Mouse (Mus musculus): Measurements from ENCODE around the gene Gpr84. TPM values are rescaled to one million over a fixed set of nuclear protein-coding genes. Genes with fewer than 3 reads are reported as not detected.
A peak's percentile ranks its signal among the peaks of the same experiment; 100 is the strongest.

Gene Gpr84
- polyA plus RNA-seq, 1 experiment from 2014 or later: 0.24 TPM

DNA sequence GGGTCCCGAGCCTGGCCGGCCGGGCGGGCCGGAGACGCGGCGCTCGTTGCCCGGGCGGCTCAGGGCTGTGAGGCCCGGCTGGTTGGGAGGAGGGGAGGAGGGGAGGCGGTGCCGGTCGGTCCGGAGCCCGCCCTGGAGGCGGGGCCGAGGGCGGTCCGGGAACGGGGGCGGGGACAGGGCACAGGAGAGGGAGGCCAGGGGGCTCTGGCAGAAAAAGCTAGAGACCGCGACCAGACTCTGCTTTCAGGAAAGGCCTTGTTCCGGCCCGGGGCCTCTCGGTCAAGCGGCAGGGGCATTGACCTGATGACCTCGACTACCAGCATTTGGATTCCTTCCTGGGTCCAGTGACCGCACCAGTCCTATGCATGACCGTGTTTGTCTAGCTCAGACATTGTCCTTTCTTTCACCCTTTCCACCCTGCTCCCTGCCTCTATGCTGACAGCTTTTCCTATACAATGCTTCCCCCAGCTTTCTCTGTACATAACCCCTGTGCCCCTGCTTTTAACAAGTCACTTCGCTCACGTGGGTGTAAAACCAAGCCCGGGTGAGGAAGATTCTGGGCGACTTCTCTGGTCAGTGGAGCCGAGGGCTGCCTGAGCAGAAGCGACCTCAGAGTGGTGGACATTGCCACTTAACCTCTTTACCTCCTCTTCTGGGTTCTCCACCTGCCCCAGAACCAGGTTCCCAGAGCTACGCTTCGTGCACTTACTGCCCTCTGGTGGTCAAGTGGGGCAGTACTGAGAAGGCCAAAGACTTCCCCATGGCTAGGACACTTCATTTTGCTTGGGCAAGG is 13.2 kb upstream of the Gpr84 start:
- ATAC-seq: peak; percentile 97
- Histone ChIP-seq H3K4me1 (replicated peaks; ENCODE audit: control insufficient read depth, insufficient read depth, low read length) (peaks cover 25% of the 10 kb centered on the region), H3K4me3 (replicated peaks; ENCODE audit: low read length) (peak overlapping the region; percentile 73), H3K4me2 (ENCODE audit: low read length) (peak overlapping the region; percentile 79), H3K9me3 (ENCODE audit: control insufficient read depth, low read length) (no peaks in the 10 kb centered on the region), H3K36me3 (ENCODE audit: control insufficient read depth, insufficient read depth) (no peaks in the 10 kb centered on the region), H3K27me3 (replicated peaks; ENCODE audit: control insufficient read depth, insufficient read depth, low read length) (no peaks in the 10 kb centered on the region), H3K9ac (replicated peaks; ENCODE audit: low read depth, low read length) (peak overlapping the region; percentile 95), H3K27ac (ENCODE audit: low read length) (peak overlapping the region; percentile 35)
- under 1% methylated on average over 39 of the region's 40 CpGs for WGBS

GRCm38 (mm10) chr15:103323070-103323454 is 12.7 kb upstream of the Gpr84 start:
- peaks cover 25% of the 10 kb centered on the region for H3K4me1 ChIP-seq (replicated peaks; ENCODE audit: control insufficient read depth, insufficient read depth, low read length)
- peak overlapping the region; percentile 73 for H3K4me3 ChIP-seq (replicated peaks; ENCODE audit: low read length)
- H3K9ac ChIP-seq (replicated peaks; ENCODE audit: low read depth, low read length): peak overlapping the region; percentile 95
- no peaks in the 10 kb centered on the region for H3K27me3 ChIP-seq (replicated peaks; ENCODE audit: control insufficient read depth, insufficient read depth, low read length)
- peak overlapping the region; percentile 79 for H3K4me2 ChIP-seq (ENCODE audit: low read length)
- ATAC-seq: peak; percentile 67
- H3K9me3 ChIP-seq (ENCODE audit: control insufficient read depth, low read length): no peaks in the 10 kb centered on the region
- peak overlapping the region; percentile 35; the same call in 1 of the 2 replicates for H3K27ac ChIP-seq (ENCODE audit: low read length)
- WGBS: under 1% methylated on average over 16 of the region's 26 CpGs
- no peaks in the 10 kb centered on the region for H3K36me3 ChIP-seq (ENCODE audit: control insufficient read depth, insufficient read depth)

DNA sequence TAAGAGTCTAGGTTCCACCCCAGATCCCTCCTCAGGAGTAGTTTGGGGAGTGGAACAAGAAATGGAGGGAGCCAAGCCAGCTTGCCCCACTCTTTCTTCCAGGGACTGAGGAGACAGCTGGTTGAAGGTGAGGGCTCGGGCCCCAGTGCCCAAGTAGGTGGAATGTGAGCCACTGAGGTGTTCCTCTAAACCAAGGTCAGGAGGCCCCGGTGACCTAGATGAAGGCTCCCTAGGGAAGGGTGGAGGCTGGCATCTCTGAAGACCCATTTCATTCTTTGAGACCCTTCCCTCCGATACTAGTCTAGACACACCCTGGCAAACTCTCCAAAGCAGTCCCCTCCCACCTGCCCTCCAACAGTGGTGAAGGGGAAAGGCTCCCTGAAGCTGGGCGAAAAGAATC is 12.0 kb upstream of the Gpr84 start:
- WGBS: 46% methylated on average over 4 of the region's 4 CpGs
- no peaks in the 10 kb centered on the region for H3K36me3 ChIP-seq (ENCODE audit: control insufficient read depth, insufficient read depth)
- peak overlapping the region; percentile 95 for H3K9ac ChIP-seq (replicated peaks; ENCODE audit: low read depth, low read length)
- peak overlapping the region; percentile 73 for H3K4me3 ChIP-seq (replicated peaks; ENCODE audit: low read length)
- H3K27me3 ChIP-seq (replicated peaks; ENCODE audit: control insufficient read depth, insufficient read depth, low read length): no peaks in the 10 kb centered on the region
- H3K4me2 ChIP-seq (ENCODE audit: low read length): peak overlapping the region; percentile 79
- peaks cover 25% of the 10 kb centered on the region for H3K4me1 ChIP-seq (replicated peaks; ENCODE audit: control insufficient read depth, insufficient read depth, low read length)
- no peak; the same call in 1 of the 2 replicates for ATAC-seq
- no peaks in the 10 kb centered on the region for H3K9me3 ChIP-seq (ENCODE audit: control insufficient read depth, low read length)
- H3K27ac ChIP-seq (ENCODE audit: low read length): no peak overlapping the region

DNA sequence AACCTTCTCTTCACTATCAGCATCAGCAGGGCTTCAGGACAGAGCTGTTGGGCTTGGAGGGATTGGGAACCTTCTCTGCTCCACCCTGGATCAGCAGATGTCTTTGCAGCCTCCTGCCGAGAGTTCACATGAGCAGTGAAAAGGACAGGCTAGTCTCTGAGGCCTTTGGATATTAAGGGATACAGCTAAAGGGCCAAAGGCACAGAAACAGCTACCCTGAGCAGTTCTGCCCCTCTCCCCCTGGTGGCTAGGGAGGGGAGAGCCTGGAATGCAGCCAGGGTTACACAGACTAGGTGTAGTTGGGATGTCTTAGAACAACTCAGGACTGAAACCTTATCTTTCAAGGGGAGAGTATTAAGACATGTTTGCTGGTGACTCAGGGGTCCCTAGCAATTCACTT is 10.7 kb upstream of the Gpr84 start:
- Histone ChIP-seq H3K27ac (ENCODE audit: low read length) (no peak overlapping the region), H3K4me2 (ENCODE audit: low read length) (no peak overlapping the region), H3K9ac (replicated peaks; ENCODE audit: low read depth, low read length) (no peak overlapping the region), H3K36me3 (ENCODE audit: control insufficient read depth, insufficient read depth) (no peaks in the 10 kb centered on the region), H3K4me3 (replicated peaks; ENCODE audit: low read length) (no peak overlapping the region), H3K27me3 (replicated peaks; ENCODE audit: control insufficient read depth, insufficient read depth, low read length) (no peaks in the 10 kb centered on the region), H3K9me3 (ENCODE audit: control insufficient read depth, low read length) (no peaks in the 10 kb centered on the region), H3K4me1 (replicated peaks; ENCODE audit: control insufficient read depth, insufficient read depth, low read length) (peaks cover 25% of the 10 kb centered on the region)
- no peak for ATAC-seq
- 45% methylated on average over 1 of the region's 1 CpGs for WGBS

DNA sequence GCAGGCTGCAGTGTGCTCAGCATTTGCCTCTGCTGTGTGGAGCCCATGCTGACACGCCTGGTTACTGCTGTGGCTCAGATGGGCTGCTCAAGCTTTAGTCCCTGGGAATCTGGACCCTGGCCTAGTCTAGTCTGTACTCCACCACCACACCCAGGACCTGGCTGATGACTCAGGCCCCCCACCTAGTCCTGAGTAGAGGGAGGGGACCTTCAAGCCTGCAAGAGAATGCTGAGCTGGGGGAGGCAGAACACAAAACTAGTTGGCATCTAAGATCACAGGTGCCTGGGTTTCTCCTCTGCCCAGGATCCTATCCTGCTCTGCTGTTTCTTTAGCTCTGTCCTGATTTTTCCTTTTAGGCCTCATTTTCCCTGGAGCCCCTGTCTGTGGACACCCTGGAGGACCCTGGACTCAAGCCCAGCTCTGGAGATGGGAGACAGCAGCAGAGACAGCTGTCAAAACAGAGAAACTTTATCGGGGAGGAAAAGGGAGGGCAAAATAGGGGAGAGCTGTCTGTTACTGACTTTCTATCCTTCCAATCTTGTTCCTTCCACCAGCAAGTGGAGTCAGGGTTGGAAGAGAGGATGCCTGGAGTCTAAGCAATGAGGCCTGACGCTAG is 7.9 kb upstream of the Gpr84 start:
- Histone ChIP-seq H3K4me3 (replicated peaks; ENCODE audit: low read length) (no peak overlapping the region), H3K27me3 (replicated peaks; ENCODE audit: control insufficient read depth, insufficient read depth, low read length) (no peaks in the 10 kb centered on the region), H3K36me3 (ENCODE audit: control insufficient read depth, insufficient read depth) (no peaks in the 10 kb centered on the region), H3K9ac (replicated peaks; ENCODE audit: low read depth, low read length) (no peak overlapping the region), H3K9me3 (ENCODE audit: control insufficient read depth, low read length) (no peaks in the 10 kb centered on the region), H3K27ac (ENCODE audit: low read length) (no peak overlapping the region), H3K4me1 (replicated peaks; ENCODE audit: control insufficient read depth, insufficient read depth, low read length) (peaks cover 35% of the 10 kb centered on the region), H3K4me2 (ENCODE audit: low read length) (no peak overlapping the region)
- WGBS: 75% methylated on average over 3 of the region's 3 CpGs
- no peak for ATAC-seq

GRCm38 (mm10) chr15:103317731-103318130 is 7.3 kb upstream of the Gpr84 start:
- H3K4me3 ChIP-seq (replicated peaks; ENCODE audit: low read length): no peak overlapping the region
- WGBS: 87% methylated on average over 8 of the region's 8 CpGs
- H3K4me1 ChIP-seq (replicated peaks; ENCODE audit: control insufficient read depth, insufficient read depth, low read length): peaks cover 32% of the 10 kb centered on the region
- no peaks in the 10 kb centered on the region for H3K36me3 ChIP-seq (ENCODE audit: control insufficient read depth, insufficient read depth)
- no peaks in the 10 kb centered on the region for H3K27me3 ChIP-seq (replicated peaks; ENCODE audit: control insufficient read depth, insufficient read depth, low read length)
- H3K27ac ChIP-seq (ENCODE audit: low read length): no peak overlapping the region
- no peak for ATAC-seq
- no peaks in the 10 kb centered on the region for H3K9me3 ChIP-seq (ENCODE audit: control insufficient read depth, low read length)
- H3K9ac ChIP-seq (replicated peaks; ENCODE audit: low read depth, low read length): no peak overlapping the region
- H3K4me2 ChIP-seq (ENCODE audit: low read length): no peak overlapping the region

DNA sequence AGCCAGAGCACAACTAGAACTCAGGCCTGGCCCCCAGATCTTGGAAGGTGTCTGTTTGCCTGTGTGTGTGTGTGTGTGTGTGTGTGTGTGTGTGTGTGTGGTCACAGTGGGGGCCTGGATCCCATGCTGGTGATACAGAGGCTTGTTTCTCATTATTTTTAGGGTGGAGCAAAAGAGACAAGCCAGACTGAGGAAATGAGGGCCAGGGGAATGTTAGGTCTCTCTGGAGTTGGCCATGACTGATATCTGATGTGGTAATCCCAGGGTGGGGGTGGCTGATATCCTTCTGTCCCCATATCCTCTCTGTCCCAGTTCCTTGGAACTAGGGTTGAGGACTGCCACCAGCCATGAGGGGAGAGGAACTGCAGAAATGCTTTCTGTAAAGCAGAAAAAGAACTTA is 6.7 kb upstream of the Gpr84 start:
- no peaks in the 10 kb centered on the region for H3K27me3 ChIP-seq (replicated peaks; ENCODE audit: control insufficient read depth, insufficient read depth, low read length)
- H3K4me1 ChIP-seq (replicated peaks; ENCODE audit: control insufficient read depth, insufficient read depth, low read length): peaks cover 26% of the 10 kb centered on the region
- H3K36me3 ChIP-seq (ENCODE audit: control insufficient read depth, insufficient read depth): no peaks in the 10 kb centered on the region
- H3K4me2 ChIP-seq (ENCODE audit: low read length): no peak overlapping the region
- no peak overlapping the region for H3K9ac ChIP-seq (replicated peaks; ENCODE audit: low read depth, low read length)
- no peaks in the 10 kb centered on the region for H3K9me3 ChIP-seq (ENCODE audit: control insufficient read depth, low read length)
- H3K27ac ChIP-seq (ENCODE audit: low read length): no peak overlapping the region
- no peak overlapping the region for H3K4me3 ChIP-seq (replicated peaks; ENCODE audit: low read length)
- no peak for ATAC-seq

DNA sequence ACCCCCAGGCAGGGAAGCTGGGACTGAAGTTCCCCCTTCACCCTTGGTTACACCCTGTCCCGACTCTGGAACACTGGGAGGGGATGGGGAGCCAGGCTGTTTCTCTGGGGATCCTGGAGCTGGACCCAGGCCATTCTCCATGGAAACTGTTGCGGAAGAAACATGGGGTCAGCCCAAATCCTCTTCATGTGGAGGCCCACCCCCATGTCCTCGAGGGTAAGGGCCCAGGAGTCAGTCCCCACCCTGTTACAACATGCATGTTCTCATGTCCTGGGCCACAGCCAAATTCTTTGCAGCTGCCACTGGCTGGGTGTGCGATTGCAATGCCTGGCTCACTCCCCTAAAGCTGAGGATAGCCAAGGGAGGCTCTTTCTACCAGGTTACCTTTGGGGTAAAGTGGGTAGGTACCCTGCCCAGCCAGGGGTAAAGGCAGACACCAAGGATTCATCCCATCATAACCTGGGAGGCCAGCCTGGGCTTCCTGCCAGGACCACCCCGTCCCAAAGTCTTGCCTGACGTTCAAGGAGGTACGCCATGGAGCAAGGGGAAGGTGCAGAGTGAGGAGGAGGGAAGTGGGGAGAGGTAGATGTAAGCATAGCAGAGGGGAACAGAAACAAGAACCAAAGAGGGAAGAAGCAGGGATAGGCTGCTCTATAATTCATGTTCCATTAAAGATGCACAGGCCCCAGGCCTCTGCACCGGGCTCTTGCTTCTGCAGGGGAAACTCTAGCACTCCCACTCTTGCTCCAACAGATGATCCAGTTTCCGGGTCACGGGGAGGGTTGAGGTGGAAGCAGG is 5.8 kb upstream of the Gpr84 start:
- Histone ChIP-seq H3K27ac (ENCODE audit: low read length) (no peak overlapping the region), H3K9ac (replicated peaks; ENCODE audit: low read depth, low read length) (no peak overlapping the region), H3K27me3 (replicated peaks; ENCODE audit: control insufficient read depth, insufficient read depth, low read length) (no peaks in the 10 kb centered on the region), H3K4me3 (replicated peaks; ENCODE audit: low read length) (no peak overlapping the region), H3K4me2 (ENCODE audit: low read length) (no peak overlapping the region), H3K36me3 (ENCODE audit: control insufficient read depth, insufficient read depth) (no peaks in the 10 kb centered on the region), H3K4me1 (replicated peaks; ENCODE audit: control insufficient read depth, insufficient read depth, low read length) (peaks cover 22% of the 10 kb centered on the region), H3K9me3 (ENCODE audit: control insufficient read depth, low read length) (no peaks in the 10 kb centered on the region)
- ATAC-seq: no peak
- 77% methylated on average over 10 of the region's 10 CpGs for WGBS

DNA sequence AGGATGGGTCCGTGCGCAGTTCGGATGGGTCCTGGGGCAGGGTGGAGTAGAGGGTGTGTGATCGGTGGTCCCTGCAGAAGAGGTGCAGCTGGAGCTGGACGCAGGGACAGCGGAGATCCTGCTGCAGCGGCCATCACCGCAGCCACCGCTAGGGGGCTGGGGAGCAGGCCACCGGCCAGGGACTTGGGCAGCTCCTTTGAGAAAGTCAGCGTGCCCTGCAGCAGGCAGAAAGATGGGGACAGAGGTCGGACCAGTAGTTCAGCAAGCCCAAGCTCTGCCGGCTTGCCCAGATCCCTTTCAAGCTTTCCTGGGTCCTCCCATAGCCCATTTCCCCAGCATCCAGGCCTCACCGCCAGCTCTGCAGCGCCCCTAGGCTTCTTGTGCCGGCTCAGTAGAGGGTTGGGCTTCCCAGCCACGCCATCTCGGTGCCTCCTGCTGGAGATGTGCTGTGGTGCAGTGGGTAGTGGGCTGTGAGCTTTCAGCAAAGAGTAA is 4.6 kb upstream of the Gpr84 start:
- Histone ChIP-seq H3K4me2 (ENCODE audit: low read length) (peak overlapping the region; percentile 45), H3K9ac (replicated peaks; ENCODE audit: low read depth, low read length) (peak overlapping the region; percentile 35), H3K36me3 (ENCODE audit: control insufficient read depth, insufficient read depth) (no peaks in the 10 kb centered on the region), H3K4me3 (replicated peaks; ENCODE audit: low read length) (peak overlapping the region; percentile 15), H3K4me1 (replicated peaks; ENCODE audit: control insufficient read depth, insufficient read depth, low read length) (peaks cover 17% of the 10 kb centered on the region), H3K27ac (ENCODE audit: low read length) (no peak overlapping the region), H3K27me3 (replicated peaks; ENCODE audit: control insufficient read depth, insufficient read depth, low read length) (no peaks in the 10 kb centered on the region), H3K9me3 (ENCODE audit: control insufficient read depth, low read length) (no peaks in the 10 kb centered on the region)
- WGBS: 7% methylated on average over 18 of the region's 18 CpGs
- peak; percentile 64 for ATAC-seq
